Mouse (Mus musculus) stomach, embryonic 16.5 days (tissue): ENCODE results near the gene Bhlhe41. TPM values are rescaled to one million over a fixed set of nuclear protein-coding genes. Genes with fewer than 3 reads are reported as not detected.
A peak's percentile ranks its signal among the peaks of the same experiment; 100 is the strongest.

ENCODE experiments used
- ATAC-seq: fragments of 200-750 bp; cut with Nextera tagmentation; 2 replicates; pipeline ENCODE4 v1.8.0; 2017; ENCODE audit warnings: moderate number of reproducible peaks, moderate TSS enrichment; ENCODE audit not compliant: insufficient read depth, low FRiP score
- H3K27ac ChIP-seq: fragments of 300-500 bp; sonication (generic); 2 replicates; pipeline ENCODE4 v1.5.1; 2014; ENCODE audit warnings: low read length
- H3K27me3 ChIP-seq: fragments of 300-500 bp; sonication (generic); 2 replicates; pipeline ENCODE4 v1.6.1; 2014; ENCODE audit warnings: low read length, control low read depth, mixed read lengths; ENCODE audit not compliant: control insufficient read depth, insufficient read depth
- H3K36me3 ChIP-seq: fragments of 300-500 bp; sonication (generic); 2 replicates; pipeline ENCODE4 v1.6.1; 2014; ENCODE audit warnings: low read length; ENCODE audit not compliant: control insufficient read depth, insufficient read depth
- H3K4me1 ChIP-seq: fragments of 300-500 bp; sonication (generic); 2 replicates; pipeline ENCODE4 v1.6.1; 2014; ENCODE audit warnings: low read length, control low read depth, mixed read lengths; ENCODE audit not compliant: control insufficient read depth, insufficient read depth
- H3K4me2 ChIP-seq: fragments of 300-500 bp; sonication (generic); 2 replicates; pipeline ENCODE4 v1.6.1; 2014; ENCODE audit warnings: low read depth, low read length, mixed read lengths
- H3K4me3 ChIP-seq: fragments of 300-500 bp; sonication (generic); replicated peaks from 2 replicates; pipeline ENCODE4 v1.5.1; 2014; ENCODE audit warnings: mild to moderate bottlenecking, low read length
- H3K9ac ChIP-seq: fragments of 300-500 bp; sonication (generic); 2 replicates; pipeline ENCODE4 v1.6.1; 2014; ENCODE audit warnings: low read length
- H3K9me3 ChIP-seq: fragments of 300-500 bp; sonication (generic); replicated peaks from 2 replicates; pipeline ENCODE4 v1.6.1; 2016; ENCODE audit warnings: low read length, control low read depth; ENCODE audit not compliant: control insufficient read depth
- WGBS: fragments of 180-500 bp; shearing (Covaris S2); extraction: QIAGEN DNeasy Blood & Tissue Kit; methylation state at CpG from one replicate; pipeline ENCODE4 v1.1.7; 2014; 5-methylcytosine and 5-hydroxymethylcytosine counted together
- polyA plus RNA-seq: library from polyadenylated mRNA; unstranded; fragments of >200 nt; fragmentation: Nextera tagmentation; extraction: Ambion mirVana; gene quantifications from 2 replicates; pipeline ENCODE4 v1.2.1, GENCODE M21; 2015

Gene Bhlhe41
- polyA plus RNA-seq, 1 experiment from 2014 or later = 2.0 TPM

GRCm38 (mm10) chr6:145852708-145853107 is 12.7 kb downstream of the Bhlhe41 start:
- no peaks in the 10 kb centered on the region for H3K36me3 ChIP-seq
- ATAC-seq = no peak
- no peak overlapping the region for H3K9ac ChIP-seq
- peaks cover 13% of the 10 kb centered on the region for H3K4me1 ChIP-seq
- no peak overlapping the region for H3K4me3 ChIP-seq
- no peaks in the 10 kb centered on the region for H3K27me3 ChIP-seq
- no peak overlapping the region for H3K27ac ChIP-seq
- no peaks in the 10 kb centered on the region for H3K9me3 ChIP-seq
- H3K4me2 ChIP-seq = no peak overlapping the region
- WGBS = 92% methylated on average over 7 of the region's 7 CpGs

GRCm38 (mm10) chr6:145851956-145852355 is 13.4 kb downstream of the Bhlhe41 start:
- Histone ChIP-seq H3K9ac (no peak overlapping the region), H3K9me3 (no peaks in the 10 kb centered on the region), H3K36me3 (no peaks in the 10 kb centered on the region), H3K4me1 (peaks cover 13% of the 10 kb centered on the region), H3K4me3 (no peak overlapping the region), H3K27me3 (no peaks in the 10 kb centered on the region), H3K27ac (no peak overlapping the region), H3K4me2 (no peak overlapping the region)
- ATAC-seq = no peak
- WGBS = 63% methylated on average over 11 of the region's 11 CpGs

GRCm38 (mm10) chr6:145850789-145851188 is 14.6 kb downstream of the Bhlhe41 start:
- H3K4me3 ChIP-seq = no peak overlapping the region
- ATAC-seq = peak; percentile 61
- 39% methylated on average over 2 of the region's 2 CpGs for WGBS

GRCm38 (mm10) chr6:145847661-145848060 is 17.7 kb downstream of the Bhlhe41 start:
- Histone ChIP-seq H3K9ac (no peak overlapping the region), H3K4me1 (0 out of 2 replicates have a peak, but pooled peaks cover 2% of the 10 kb centered on the region), H3K27ac (no peak overlapping the region), H3K27me3 (no peaks in the 10 kb centered on the region), H3K4me2 (no peak overlapping the region), H3K4me3 (no peak overlapping the region), H3K36me3 (no peaks in the 10 kb centered on the region), H3K9me3 (no peaks in the 10 kb centered on the region)
- WGBS = 83% methylated on average over 8 of the region's 8 CpGs
- no peak for ATAC-seq

More at GRCm38 (mm10) chr6:145850789-145851188, 14.6 kb downstream of the Bhlhe41 start:
- no peak overlapping the region for H3K9ac ChIP-seq
- no peak overlapping the region for H3K4me2 ChIP-seq
- peaks cover 10% of the 10 kb centered on the region; the same call in 1 of the 2 replicates for H3K4me1 ChIP-seq
- H3K36me3 ChIP-seq = no peaks in the 10 kb centered on the region
- H3K27ac ChIP-seq = no peak overlapping the region
- H3K27me3 ChIP-seq = no peaks in the 10 kb centered on the region
- H3K9me3 ChIP-seq = no peaks in the 10 kb centered on the region

- no peak overlapping the region for H3K4me2 ChIP-seq
- ATAC-seq = no peak
- H3K9me3 ChIP-seq = no peaks in the 10 kb centered on the region
- H3K4me1 ChIP-seq = 0 out of 2 replicates have a peak, but pooled peaks cover 2% of the 10 kb centered on the region
- WGBS = 86% methylated on average over 6 of the region's 6 CpGs
- no peak overlapping the region for H3K9ac ChIP-seq
- no peaks in the 10 kb centered on the region for H3K36me3 ChIP-seq
- H3K27ac ChIP-seq = no peak overlapping the region
- no peaks in the 10 kb centered on the region for H3K27me3 ChIP-seq
- no peak overlapping the region for H3K4me3 ChIP-seq
These were observed 18.4 kb downstream of the Bhlhe41 start for GRCm38 (mm10) chr6:145846948-145847347.

- Histone ChIP-seq H3K4me3 (no peak overlapping the region), H3K9me3 (no peaks in the 10 kb centered on the region), H3K9ac (no peak overlapping the region), H3K4me1 (0 out of 2 replicates have a peak, but pooled peaks cover 2% of the 10 kb centered on the region), H3K36me3 (no peaks in the 10 kb centered on the region), H3K27ac (no peak overlapping the region), H3K27me3 (no peaks in the 10 kb centered on the region), H3K4me2 (no peak overlapping the region)
- 68% methylated on average over 1 of the region's 1 CpGs for WGBS
- ATAC-seq = no peak
These were observed 19.3 kb downstream of the Bhlhe41 start for GRCm38 (mm10) chr6:145846076-145846475.

GRCm38 (mm10) chr6:145845611-145846010 is 19.7 kb downstream of the Bhlhe41 start:
- H3K4me3 ChIP-seq = no peak overlapping the region
- no peak overlapping the region for H3K9ac ChIP-seq
- H3K9me3 ChIP-seq = no peaks in the 10 kb centered on the region
- no peaks in the 10 kb centered on the region for H3K36me3 ChIP-seq
- no peaks in the 10 kb centered on the region for H3K27me3 ChIP-seq
- no peak overlapping the region for H3K4me2 ChIP-seq
- H3K4me1 ChIP-seq = no peaks in the 10 kb centered on the region
- no peak for ATAC-seq
- no peak overlapping the region for H3K27ac ChIP-seq
- 46% methylated on average over 5 of the region's 5 CpGs for WGBS

GRCm38 (mm10) chr6:145835359-145835758 is 30.0 kb downstream of the Bhlhe41 start:
- no peak overlapping the region for H3K9ac ChIP-seq
- H3K9me3 ChIP-seq = no peaks in the 10 kb centered on the region
- ATAC-seq = no peak
- no peaks in the 10 kb centered on the region for H3K36me3 ChIP-seq
- no peaks in the 10 kb centered on the region; the same call in 1 of the 2 replicates for H3K27me3 ChIP-seq
- H3K4me3 ChIP-seq = no peak overlapping the region
- no peaks in the 10 kb centered on the region; the same call in 1 of the 2 replicates for H3K4me1 ChIP-seq
- H3K4me2 ChIP-seq = no peak overlapping the region
- WGBS = 51% methylated on average over 6 of the region's 6 CpGs
- H3K27ac ChIP-seq = no peak overlapping the region

- Histone ChIP-seq H3K4me1 (no peaks in the 10 kb centered on the region; the same call in 1 of the 2 replicates), H3K27ac (no peak overlapping the region), H3K27me3 (no peaks in the 10 kb centered on the region; the same call in 1 of the 2 replicates), H3K4me3 (no peak overlapping the region), H3K9ac (no peak overlapping the region), H3K36me3 (no peaks in the 10 kb centered on the region), H3K9me3 (no peaks in the 10 kb centered on the region), H3K4me2 (no peak overlapping the region)
- WGBS = 62% methylated on average over 8 of the region's 8 CpGs
- no peak for ATAC-seq
These were observed 32.4 kb downstream of the Bhlhe41 start for GRCm38 (mm10) chr6:145832927-145833326.
